Mouse (Mus musculus) erythroblast, embryonic 14.5 days (primary cell): ENCODE data around the gene Olfr221.
A peak's percentile ranks its signal among the peaks of the same experiment; 100 is the strongest.

Source experiments
- GATA1 ChIP-seq: IDR thresholded peaks from 2 replicates; pipeline ENCODE4 v1.6.1; 2012; ENCODE audit warnings: low read length, inconsistent platforms, mixed read lengths
- TAL1 ChIP-seq: IDR thresholded peaks from 3 replicates; pipeline ENCODE4 v1.6.1; 2012; ENCODE audit warnings: low read length, inconsistent platforms, mixed read lengths

GRCm38 (mm10) chr14:52024133-52024532, 18.1 kb downstream of the Olfr221 start:
- TF ChIP-seq TAL1 (no peak), GATA1 (peak; percentile 35; the same call in 1 of the 2 replicates)
